Mouse (Mus musculus) C2C12 (cell line): ENCODE measurements around the gene Ncf1. TPM values are rescaled to one million over a fixed set of nuclear protein-coding genes. Genes with fewer than 3 reads are reported as not detected.

Source experiments
- H3K27me3 ChIP-seq: one replicate; pipeline ENCODE4 v1.6.1; 2011; ENCODE audit not compliant: control insufficient read depth, insufficient read depth, insufficient read length
- H3K36me3 ChIP-seq: one replicate; pipeline ENCODE4 v1.6.1; 2011; ENCODE audit not compliant: control insufficient read depth, insufficient read depth
- H3K4me3 ChIP-seq: one replicate; pipeline ENCODE4 v1.5.1; 2011; ENCODE audit warnings: mild to moderate bottlenecking, control low read depth; ENCODE audit not compliant: poor library complexity, insufficient read depth, severe bottlenecking
- H3K79me2 ChIP-seq: one replicate; pipeline ENCODE4 v1.6.1; 2011; ENCODE audit not compliant: control insufficient read depth, insufficient read depth
- H3K79me3 ChIP-seq: one replicate; pipeline ENCODE4 v1.6.1; 2011; ENCODE audit warnings: low read depth, control low read depth
- H3ac ChIP-seq: one replicate; pipeline ENCODE3; 2011; ENCODE audit warnings: low read depth; ENCODE audit not compliant: control insufficient read depth, insufficient read length
- CEBPB ChIP-seq: IDR thresholded peaks from one replicate; pipeline ENCODE4 v1.6.1; 2011; ENCODE audit warnings: low read depth, mild to moderate bottlenecking, control low read depth, moderate library complexity
- CTCF ChIP-seq: IDR thresholded peaks from one replicate; pipeline ENCODE4 v1.5.1; 2011; ENCODE audit not compliant: control insufficient read depth, insufficient read depth, insufficient read length
- FOSL1 ChIP-seq: IDR thresholded peaks from one replicate; pipeline ENCODE4 v1.8.0; 2011; ENCODE audit warnings: mild to moderate bottlenecking, low read length; ENCODE audit not compliant: poor library complexity, insufficient read depth, severe bottlenecking
- MAX ChIP-seq: IDR thresholded peaks from one replicate; pipeline ENCODE4 v1.6.1; 2011; ENCODE audit warnings: mild to moderate bottlenecking, control low read depth
- MYOD1 ChIP-seq: IDR thresholded peaks from one replicate; pipeline ENCODE4 v1.6.1; 2011; ENCODE audit warnings: low read depth; ENCODE audit not compliant: control insufficient read depth, insufficient read length
- MYOG ChIP-seq: IDR thresholded peaks from one replicate; pipeline ENCODE4 v1.6.1; 2011; ENCODE audit not compliant: control insufficient read depth, insufficient read length; ENCODE audit errors: extremely low read depth
- USF1 ChIP-seq: IDR thresholded peaks from one replicate; pipeline ENCODE4 v1.6.1; 2011; ENCODE audit warnings: low read depth, mild to moderate bottlenecking, control low read depth, moderate library complexity
- polyA plus RNA-seq: library from polyadenylated mRNA; unstranded; fragments of >200 nt; fragmentation: generic; extraction: Trizol; gene quantifications from one replicate; pipeline ENCODE4 v1.2.1, GENCODE M21; 2012; ENCODE audit warnings: missing spikeins

The Ncf1 gene
- polyA plus RNA-seq, 1 experiment, result 0.01 TPM

DNA sequence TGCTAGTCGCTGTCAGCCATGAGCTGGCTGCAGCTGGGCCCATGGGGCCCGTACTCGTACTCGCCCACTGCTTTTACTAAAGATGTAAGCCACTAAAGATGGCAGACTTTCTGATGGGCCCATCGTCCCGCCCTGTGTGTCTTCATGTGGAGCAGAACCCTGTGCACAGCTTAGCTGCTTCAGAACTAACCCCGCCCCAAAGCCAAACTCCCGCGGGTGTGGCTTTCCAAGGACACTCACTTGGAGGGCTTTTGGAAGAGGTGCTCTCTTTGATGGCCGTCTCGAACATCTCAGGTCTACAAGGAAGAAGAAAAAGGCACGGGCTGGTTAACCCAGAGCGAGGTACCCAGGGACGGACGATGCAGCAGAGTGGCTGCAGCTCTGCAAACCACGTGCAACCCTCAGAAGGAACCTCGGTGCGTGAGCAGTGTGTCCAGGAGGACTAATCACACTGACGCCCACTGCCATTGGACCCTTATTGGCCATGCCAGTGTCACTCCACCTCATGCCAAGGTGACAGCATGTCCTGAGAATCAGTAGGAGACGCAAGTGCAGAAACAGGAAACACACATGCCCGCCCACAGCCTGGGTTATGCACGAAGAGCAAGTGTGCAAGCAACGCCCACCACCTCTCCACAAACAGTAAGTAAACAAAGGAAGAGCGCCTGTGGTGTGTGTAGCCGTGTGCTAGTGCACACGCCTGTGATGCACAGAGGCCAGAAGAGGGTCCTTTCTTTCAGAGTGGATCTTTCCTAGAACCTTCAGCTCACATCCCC is 14.4 kb upstream of the Ncf1 start:
- H3K27me3 ChIP-seq, result no peaks in the 10 kb centered on the region
- H3K36me3 ChIP-seq, result peaks cover 92% of the 10 kb centered on the region
- no peak for TF ChIP-seq MYOG
- no peak for TF ChIP-seq MAX
- no peak for TF ChIP-seq MYOD1
- no peak for TF ChIP-seq CTCF
- no peak for TF ChIP-seq USF1
- TF ChIP-seq FOSL1, result no peak
- no peak for TF ChIP-seq CEBPB
- no peak overlapping the region for H3K4me3 ChIP-seq
- no peaks in the 10 kb centered on the region for H3K79me3 ChIP-seq
- H3ac ChIP-seq, result no peak overlapping the region
- H3K79me2 ChIP-seq, result no peaks in the 10 kb centered on the region

DNA sequence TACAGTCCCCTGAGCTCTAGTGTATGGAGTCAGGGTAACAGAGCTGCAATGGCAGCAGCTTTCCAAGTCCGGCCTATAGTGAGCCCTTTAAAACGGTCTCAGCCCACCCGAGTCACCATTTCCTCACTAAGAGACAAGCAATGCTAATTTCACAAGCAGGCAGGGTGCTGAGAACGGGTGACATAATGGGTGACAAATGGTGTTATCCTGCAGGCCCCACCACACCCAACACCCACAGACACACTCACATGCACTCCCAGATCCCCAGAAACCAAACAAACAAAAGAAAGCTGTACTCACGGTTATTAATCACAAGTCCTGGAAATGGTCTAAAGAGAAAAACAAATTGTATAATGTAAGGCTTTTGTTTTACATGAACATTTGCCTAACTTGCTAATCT is 12.4 kb upstream of the Ncf1 start:
- H3K36me3 ChIP-seq, result peaks cover 91% of the 10 kb centered on the region

DNA sequence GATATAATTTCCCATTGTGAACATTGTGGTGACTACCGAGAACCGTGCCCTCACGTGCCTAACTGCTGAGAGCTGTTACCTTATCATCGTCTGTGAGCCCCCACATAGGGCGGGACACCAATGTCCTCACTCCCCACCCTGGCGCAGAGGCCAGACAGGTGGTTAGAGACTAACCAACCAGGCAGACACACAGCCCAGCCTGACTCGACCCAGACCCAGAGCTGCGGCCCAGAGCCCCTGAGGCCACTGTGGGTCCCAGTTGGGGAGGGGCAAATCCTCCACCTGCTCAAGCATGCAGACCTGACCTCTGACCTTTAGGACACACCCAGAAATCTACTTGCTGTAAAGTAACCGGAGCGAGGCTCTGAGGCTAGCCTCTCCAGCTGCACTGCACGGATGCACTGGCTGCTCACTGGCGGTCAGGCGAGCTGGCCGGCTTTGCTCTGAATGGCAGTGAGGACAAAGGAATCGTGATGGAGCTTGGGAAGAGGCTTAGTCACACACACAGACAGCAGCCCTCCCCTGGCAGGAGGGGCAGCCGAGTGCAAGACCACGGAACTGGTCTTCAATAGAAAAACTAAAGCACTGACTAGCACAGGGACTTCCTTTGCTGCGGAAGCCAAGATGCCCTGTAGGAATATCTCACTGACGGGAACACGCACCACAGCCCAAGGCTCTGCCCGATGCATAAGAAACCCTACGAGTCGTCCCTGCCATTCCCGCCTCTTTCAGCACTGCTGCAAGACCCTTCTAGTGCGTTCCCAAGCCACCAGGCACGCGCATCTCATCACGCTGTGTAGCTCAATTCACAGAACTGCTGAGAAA is 8.7 kb upstream of the Ncf1 start:
- no peaks in the 10 kb centered on the region for H3K79me3 ChIP-seq
- TF ChIP-seq CEBPB, result no peak
- TF ChIP-seq MAX, result no peak
- TF ChIP-seq MYOD1, result no peak
- TF ChIP-seq MYOG, result no peak
- no peak for TF ChIP-seq FOSL1
- TF ChIP-seq USF1, result no peak
- TF ChIP-seq CTCF, result no peak
- no peak overlapping the region for H3K4me3 ChIP-seq
- no peaks in the 10 kb centered on the region for H3K79me2 ChIP-seq
- no peak overlapping the region for H3ac ChIP-seq
- peaks cover 63% of the 10 kb centered on the region for H3K36me3 ChIP-seq
- no peaks in the 10 kb centered on the region for H3K27me3 ChIP-seq

More for the DNA sequence above, 12.4 kb upstream of the Ncf1 start:
- Histone ChIP-seq H3K27me3 (no peaks in the 10 kb centered on the region), H3K4me3 (no peak overlapping the region), H3ac (no peak overlapping the region), H3K79me2 (no peaks in the 10 kb centered on the region), H3K79me3 (no peaks in the 10 kb centered on the region)
- no peak for TF ChIP-seq CEBPB
- no peak for TF ChIP-seq USF1
- no peak for TF ChIP-seq MYOG
- no peak for TF ChIP-seq MYOD1
- no peak for TF ChIP-seq FOSL1
- TF ChIP-seq MAX, result no peak
- TF ChIP-seq CTCF, result no peak

DNA sequence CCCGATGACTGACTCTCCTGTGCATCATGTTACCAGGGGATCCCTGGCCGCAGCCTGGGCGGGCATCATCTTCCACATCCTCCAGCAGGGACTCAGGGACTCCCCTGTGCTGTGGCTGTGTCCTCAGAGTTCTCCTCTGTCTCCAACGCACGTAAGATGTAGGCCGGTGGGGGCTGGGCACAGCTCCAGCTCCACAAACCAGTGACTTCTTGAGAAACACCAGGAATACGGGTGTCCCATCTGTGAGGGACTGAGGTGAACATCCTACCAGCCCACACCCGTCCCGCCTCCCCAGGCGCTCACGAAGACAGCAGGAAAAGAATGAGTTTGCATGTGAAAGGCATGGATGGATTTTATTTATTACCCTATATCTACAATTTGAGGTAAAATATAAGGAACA is 8.1 kb upstream of the Ncf1 start:
- Histone ChIP-seq H3K79me3 (no peaks in the 10 kb centered on the region), H3K4me3 (no peak overlapping the region), H3K36me3 (peaks cover 57% of the 10 kb centered on the region)

DNA sequence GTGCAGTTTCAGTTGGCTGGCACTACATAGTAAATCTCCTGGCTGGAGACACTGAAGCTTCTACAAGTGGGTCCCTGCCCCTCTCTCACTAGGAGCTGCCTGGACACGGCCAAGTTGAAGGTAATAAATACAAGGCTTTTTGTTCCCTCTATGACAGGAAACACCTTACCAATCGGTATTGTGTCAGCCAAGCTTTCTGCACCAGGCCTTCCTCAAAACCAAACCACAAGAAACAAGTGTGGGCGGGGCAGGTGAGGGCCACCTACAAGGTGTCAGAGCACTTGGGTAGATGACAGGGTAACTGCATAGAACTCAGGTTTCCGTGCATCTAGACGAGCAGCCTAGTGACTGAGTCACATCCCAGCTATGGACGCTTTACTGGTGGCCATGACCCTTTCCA is 7.4 kb upstream of the Ncf1 start:
- Histone ChIP-seq H3K36me3 (peaks cover 50% of the 10 kb centered on the region), H3ac (no peak overlapping the region)
- TF ChIP-seq CTCF (no peak), MYOD1 (no peak), CEBPB (no peak), MYOG (no peak), MAX (no peak)

More for the DNA sequence above, 8.1 kb upstream of the Ncf1 start:
- no peak overlapping the region for H3ac ChIP-seq
- no peaks in the 10 kb centered on the region for H3K27me3 ChIP-seq
- TF ChIP-seq FOSL1, result no peak
- no peak for TF ChIP-seq CTCF
- no peak for TF ChIP-seq MYOD1
- no peak for TF ChIP-seq USF1
- no peak for TF ChIP-seq MYOG
- TF ChIP-seq MAX, result no peak
- no peak for TF ChIP-seq CEBPB
- no peaks in the 10 kb centered on the region for H3K79me2 ChIP-seq

More for the DNA sequence above, 7.4 kb upstream of the Ncf1 start:
- no peaks in the 10 kb centered on the region for H3K27me3 ChIP-seq
- no peak overlapping the region for H3K4me3 ChIP-seq
- no peaks in the 10 kb centered on the region for H3K79me3 ChIP-seq
- no peaks in the 10 kb centered on the region for H3K79me2 ChIP-seq
